Mouse (Mus musculus) lung, postnatal 36 days (tissue): ENCODE results near the gene Dll4.

Experiments
- DNase-seq: peaks from one replicate; pipeline ENCODE4 v3.0.0; 2022; ENCODE audit warnings: mixed read lengths

Dll4 gene

DNA sequence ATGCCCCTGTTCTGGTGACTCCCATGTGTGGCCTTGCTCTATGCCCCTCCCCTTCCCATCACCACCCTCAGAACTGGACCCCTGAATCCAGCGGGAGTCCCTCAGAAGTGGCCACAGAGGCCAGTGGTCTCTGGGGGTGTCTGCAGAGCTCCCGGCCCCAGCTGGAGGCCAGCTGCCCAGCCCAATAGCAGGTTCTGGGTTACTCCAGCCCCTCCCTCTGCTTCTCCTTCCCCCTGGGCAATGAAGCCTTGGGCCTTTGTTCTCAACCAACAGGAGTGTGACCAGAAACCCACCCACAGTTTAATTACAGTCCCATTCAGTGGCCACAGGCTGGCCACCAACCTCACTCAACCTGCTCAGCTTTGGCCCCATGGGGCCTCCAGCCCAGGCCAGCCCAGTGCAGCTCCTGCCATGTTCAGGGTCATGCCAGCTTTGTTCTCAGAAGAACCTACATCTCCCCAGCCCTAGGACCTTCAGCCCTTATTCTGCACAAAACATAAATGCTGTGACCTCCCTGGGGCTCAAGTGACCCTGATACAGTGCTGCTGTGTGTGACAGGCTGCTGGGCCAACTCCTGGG lies 13.1 kb upstream of the Dll4 start:
- no peak for DNase-seq

- DNase-seq = peak; percentile 53
Measured at GRCm38 (mm10) chr2:119313780-119314479, 11.7 kb upstream of the Dll4 start.

GRCm38 (mm10) chr2:119314742-119315310 lies 10.8 kb upstream of the Dll4 start:
- DNase-seq = peak; percentile 56

- DNase-seq = no peak
Measured at GRCm38 (mm10) chr2:119318043-119318710, 7.4 kb upstream of the Dll4 start.

GRCm38 (mm10) chr2:119320571-119320970 lies 5.0 kb upstream of the Dll4 start:
- no peak for DNase-seq

GRCm38 (mm10) chr2:119321771-119322586 lies 3.6 kb upstream of the Dll4 start:
- DNase-seq = no peak

GRCm38 (mm10) chr2:119322587-119323300 lies 2.8 kb upstream of the Dll4 start:
- no peak for DNase-seq

DNA sequence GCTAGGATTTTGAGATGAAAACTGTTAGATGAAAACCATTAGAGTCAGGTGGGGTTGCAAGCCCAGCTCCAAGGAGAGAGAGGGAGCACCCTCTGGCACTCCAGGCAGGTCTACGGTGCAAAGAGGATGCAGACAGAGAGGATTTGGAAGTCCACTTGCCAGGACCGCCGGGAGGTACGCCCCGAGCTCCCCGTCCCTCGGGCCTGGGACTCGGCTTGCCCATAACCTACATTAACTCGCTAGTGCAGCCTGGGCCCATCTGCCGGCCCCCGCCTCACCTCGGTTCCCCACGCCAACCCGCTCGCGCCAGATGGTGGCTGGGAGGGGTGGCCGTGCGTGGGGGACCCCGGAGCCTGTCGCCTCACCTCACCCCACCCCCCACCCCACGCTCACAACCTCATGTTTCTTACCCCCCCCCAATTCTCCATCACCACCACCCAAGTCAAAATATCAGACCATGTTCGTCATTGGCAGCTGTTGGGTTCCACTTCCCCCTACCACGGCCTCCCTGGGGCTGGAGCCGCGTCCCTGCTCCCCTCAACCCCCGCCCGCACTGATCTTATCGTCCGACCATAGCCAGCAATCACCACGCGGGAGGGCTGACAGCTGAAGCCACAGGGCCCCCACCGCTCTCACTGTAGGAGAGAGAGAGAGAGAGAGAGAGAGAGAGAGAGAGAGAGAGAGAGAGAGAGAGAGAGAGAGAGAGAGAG lies 1.6 kb upstream of the Dll4 start:
- no peak for DNase-seq

DNA sequence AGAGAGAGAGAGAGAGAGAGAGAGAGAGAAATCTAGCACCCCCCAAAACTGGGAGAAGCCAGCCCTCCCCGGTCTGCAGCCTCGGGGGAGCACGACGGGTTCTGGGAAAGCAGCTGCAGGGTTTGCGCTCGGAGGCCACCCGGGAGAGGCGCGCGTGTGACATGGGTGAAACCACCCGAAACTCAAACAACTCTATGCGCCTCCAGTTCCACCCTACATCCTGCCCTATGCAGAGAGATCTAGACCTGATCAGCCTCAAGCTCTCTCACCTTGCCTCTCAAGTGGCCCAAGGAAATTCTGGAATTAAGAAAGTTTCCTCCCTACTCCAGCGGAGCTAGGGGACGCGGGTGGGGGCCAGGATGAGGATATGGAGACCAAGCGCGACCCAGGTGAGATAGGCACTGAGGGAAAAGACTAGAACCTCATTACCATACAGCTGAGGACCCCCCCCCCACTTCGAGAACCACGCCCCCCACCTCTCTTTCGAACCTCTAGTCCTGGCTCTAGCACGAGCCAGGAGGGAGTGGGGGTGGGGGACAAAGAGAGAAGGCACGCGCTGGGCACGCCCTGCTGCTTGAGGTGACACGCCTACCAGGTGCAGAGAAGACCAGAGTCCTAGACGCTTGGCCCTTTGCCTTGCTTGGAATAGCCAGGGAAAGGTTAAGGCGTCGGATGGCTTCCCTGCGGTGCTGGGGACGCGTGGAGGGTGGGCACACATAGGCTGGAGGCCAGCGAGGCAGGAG lies 837 bp upstream of the Dll4 start:
- peak; percentile 68 for DNase-seq

DNA sequence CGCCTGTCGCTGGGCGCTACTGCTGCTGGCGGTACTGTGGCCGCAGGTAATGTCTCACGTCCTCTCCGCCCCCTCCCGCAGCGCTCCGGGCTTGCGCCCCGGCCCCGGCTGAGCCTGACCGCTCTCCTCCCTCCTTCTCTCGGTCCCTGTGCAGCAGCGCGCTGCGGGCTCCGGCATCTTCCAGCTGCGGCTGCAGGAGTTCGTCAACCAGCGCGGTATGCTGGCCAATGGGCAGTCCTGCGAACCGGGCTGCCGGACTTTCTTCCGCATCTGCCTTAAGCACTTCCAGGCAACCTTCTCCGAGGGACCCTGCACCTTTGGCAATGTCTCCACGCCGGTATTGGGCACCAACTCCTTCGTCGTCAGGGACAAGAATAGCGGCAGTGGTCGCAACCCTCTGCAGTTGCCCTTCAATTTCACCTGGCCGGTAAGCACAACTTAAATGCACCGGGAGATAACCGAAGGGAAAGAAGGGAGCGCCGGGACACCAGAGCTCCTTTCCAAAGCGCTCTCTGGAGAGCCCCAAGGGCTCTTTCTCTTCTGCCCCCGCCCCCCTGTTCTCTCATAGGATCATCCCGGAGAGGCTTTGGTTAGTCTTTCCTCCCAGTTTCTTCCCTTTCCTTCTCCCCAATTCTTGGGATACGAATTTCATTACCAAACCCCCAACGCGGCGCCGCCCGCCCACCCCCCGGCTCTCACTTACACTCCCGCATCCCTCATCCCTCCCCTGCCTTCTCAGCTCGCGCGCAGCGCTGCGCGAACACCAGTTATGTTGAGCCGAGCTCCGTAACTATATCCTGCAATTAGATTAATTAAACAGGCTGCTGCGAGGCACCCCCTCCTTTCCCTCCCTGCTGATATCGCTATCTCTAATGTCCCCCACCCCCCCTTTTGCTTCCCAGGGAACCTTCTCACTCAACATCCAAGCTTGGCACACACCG lies 847 bp downstream of the Dll4 start:
- DNase-seq = no peak

GRCm38 (mm10) chr2:119327102-119327480 lies 1.5 kb downstream of the Dll4 start:
- peak; percentile 79 for DNase-seq

DNA sequence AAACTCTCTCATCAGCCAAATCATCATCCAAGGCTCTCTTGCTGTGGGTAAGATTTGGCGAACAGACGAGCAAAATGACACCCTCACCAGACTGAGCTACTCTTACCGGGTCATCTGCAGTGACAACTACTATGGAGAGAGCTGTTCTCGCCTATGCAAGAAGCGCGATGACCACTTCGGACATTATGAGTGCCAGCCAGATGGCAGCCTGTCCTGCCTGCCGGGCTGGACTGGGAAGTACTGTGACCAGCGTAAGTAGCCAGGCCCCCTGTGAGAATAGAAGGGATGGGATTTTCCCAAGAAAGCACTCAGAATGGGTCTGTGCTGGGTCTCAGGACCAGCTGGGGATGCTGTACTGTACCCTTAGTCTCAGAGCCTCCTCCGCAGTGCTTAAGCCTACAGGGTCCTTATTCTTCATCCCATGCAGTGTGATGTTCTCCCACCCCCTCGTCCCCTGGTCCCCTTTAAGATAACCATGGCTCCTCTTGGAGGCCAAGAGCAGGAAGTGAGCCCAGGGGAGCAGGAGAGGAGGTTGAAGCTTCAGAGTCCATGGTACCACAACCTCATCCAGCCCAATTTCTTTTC lies 2.5 kb downstream of the Dll4 start:
- no peak for DNase-seq

DNA sequence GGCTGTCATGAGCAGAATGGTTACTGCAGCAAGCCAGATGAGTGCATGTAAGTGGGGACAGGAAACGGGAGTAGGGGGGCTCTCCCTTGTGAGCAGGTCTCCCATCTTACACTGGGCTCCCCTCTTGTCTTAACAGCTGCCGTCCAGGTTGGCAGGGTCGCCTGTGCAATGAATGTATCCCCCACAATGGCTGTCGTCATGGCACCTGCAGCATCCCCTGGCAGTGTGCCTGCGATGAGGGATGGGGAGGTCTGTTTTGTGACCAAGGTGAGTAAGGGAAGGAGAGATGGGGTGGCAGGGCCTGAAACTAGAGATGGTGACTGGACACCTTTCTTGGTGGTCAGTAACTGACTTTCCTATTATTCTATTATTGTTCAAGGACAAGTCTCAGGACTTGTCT lies 3.0 kb downstream of the Dll4 start:
- no peak for DNase-seq

GRCm38 (mm10) chr2:119329123-119329817 lies 3.7 kb downstream of the Dll4 start:
- DNase-seq = no peak

GRCm38 (mm10) chr2:119330795-119331194 lies 5.2 kb downstream of the Dll4 start:
- no peak for DNase-seq

GRCm38 (mm10) chr2:119332177-119332661 lies 6.6 kb downstream of the Dll4 start:
- DNase-seq = no peak

GRCm38 (mm10) chr2:119334135-119334534 lies 8.6 kb downstream of the Dll4 start:
- no peak for DNase-seq

DNA sequence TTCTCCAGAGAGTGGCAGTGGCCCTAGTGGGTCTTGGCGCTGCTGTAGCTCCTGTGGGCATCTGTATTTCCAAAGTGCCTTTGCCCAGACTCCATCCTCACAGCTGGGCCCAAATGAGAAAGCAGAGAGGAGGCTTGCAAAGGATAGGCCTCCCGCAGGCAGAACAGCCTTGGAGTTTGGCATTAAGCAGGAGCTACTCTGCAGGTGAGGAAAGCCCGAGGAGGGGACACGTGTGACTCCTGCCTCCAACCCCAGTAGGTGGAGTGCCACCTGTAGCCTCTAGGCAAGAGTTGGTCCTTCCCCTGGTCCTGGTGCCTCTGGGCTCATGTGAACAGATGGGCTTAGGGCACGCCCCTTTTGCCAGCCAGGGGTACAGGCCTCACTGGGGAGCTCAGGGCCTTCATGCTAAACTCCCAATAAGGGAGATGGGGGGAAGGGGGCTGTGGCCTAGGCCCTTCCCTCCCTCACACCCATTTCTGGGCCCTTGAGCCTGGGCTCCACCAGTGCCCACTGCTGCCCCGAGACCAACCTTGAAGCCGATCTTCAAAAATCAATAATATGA lies 9.5 kb downstream of the Dll4 start:
- DNase-seq = no peak
